Mouse (Mus musculus): Measurements from ENCODE around the gene C5ar1.

GRCm38 (mm10) chr7:16280721-16281120 lies 21.4 kb upstream of the C5ar1 start:
- TF ChIP-seq TAL1 (IDR thresholded peaks at IDR 0.05; ENCODE audit: low read length), result no peak
- TF ChIP-seq GATA1 (IDR thresholded peaks at IDR 0.05; ENCODE audit: low read length), result no peak

Measured in erythroblast, embryonic 14.5 days (primary cell).